Mouse (Mus musculus) liver, embryonic 13.5 days (tissue): Measurements from ENCODE around the gene Socs3. TPM values are rescaled to one million over a fixed set of nuclear protein-coding genes. Genes with fewer than 3 reads are reported as not detected.

ENCODE experiments used
- ATAC-seq: fragments of 200-750 bp; cut with Nextera tagmentation; 2 replicates; pipeline ENCODE4 v1.8.0; 2017; ENCODE audit warnings: low read depth, mild to moderate bottlenecking, moderate number of reproducible peaks, moderate library complexity
- DNase-seq: peaks from one replicate; pipeline ENCODE4 v3.0.0; 2022
- H3K27ac ChIP-seq: fragments of 300-500 bp; sonication (generic); 2 replicates; pipeline ENCODE4 v1.5.1; 2015; ENCODE audit warnings: moderate library complexity, mild to moderate bottlenecking, inconsistent platforms
- H3K27me3 ChIP-seq: fragments of 300-500 bp; sonication (generic); 2 replicates; pipeline ENCODE4 v1.6.1; 2015; ENCODE audit warnings: mild to moderate bottlenecking, inconsistent platforms
- H3K36me3 ChIP-seq: fragments of 300-500 bp; sonication (generic); 2 replicates; pipeline ENCODE4 v1.6.1; 2015; ENCODE audit warnings: mild to moderate bottlenecking, inconsistent platforms
- H3K4me1 ChIP-seq: fragments of 300-500 bp; sonication (generic); replicated peaks from 2 replicates; pipeline ENCODE4 v1.6.1; 2015; ENCODE audit warnings: inconsistent platforms
- H3K4me2 ChIP-seq: fragments of 300-500 bp; sonication (generic); 2 replicates; pipeline ENCODE4 v1.6.1; 2015; ENCODE audit warnings: inconsistent platforms, mild to moderate bottlenecking, moderate library complexity
- H3K4me3 ChIP-seq: fragments of 300-500 bp; sonication (generic); replicated peaks from 2 replicates; pipeline ENCODE4 v1.5.1; 2015; ENCODE audit warnings: mild to moderate bottlenecking, inconsistent platforms
- H3K9ac ChIP-seq: fragments of 300-500 bp; sonication (generic); 2 replicates; pipeline ENCODE4 v1.6.1; 2015; ENCODE audit warnings: mild to moderate bottlenecking, inconsistent platforms
- H3K9me3 ChIP-seq: fragments of 300-500 bp; sonication (generic); replicated peaks from 2 replicates; pipeline ENCODE4 v1.6.1; 2016; ENCODE audit warnings: inconsistent platforms
- WGBS: fragments of 180-500 bp; shearing (Covaris S2); methylation state at CpG from one replicate; pipeline ENCODE4 v1.1.7; 2015; ENCODE audit not compliant: insufficient replicate concordance; 5-methylcytosine and 5-hydroxymethylcytosine counted together
- polyA plus RNA-seq: library from polyadenylated mRNA; unstranded; fragments of >200 nt; fragmentation: Nextera tagmentation; extraction: Ambion mirVana; gene quantifications from 2 replicates; pipeline ENCODE4 v1.2.1, GENCODE M21; 2015

The Socs3 gene
- polyA plus RNA-seq, 1 experiment from 2014 or later = 6.7 TPM

DNA sequence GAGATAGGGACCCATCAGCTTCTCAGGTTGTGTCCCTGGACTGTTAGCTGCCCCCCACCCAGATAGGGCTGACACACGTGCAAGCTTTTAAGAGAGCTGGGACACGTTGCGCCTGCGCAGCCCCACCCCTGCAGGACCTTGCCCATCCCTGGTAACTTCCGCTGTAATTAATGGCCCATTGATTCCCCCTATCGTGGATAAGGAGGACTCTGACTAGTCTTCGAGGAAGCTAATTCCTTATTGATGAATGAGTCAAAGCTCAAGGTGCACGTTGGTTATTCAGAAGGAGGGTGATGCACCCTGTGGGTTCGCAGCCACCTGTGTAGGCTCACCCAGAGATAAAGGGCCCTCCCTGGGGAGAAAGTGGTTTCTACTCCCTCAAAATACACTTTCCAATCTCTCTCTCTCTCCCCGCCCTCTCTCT, 22.8 kb downstream of the Socs3 start:
- ATAC-seq (no peak), DNase-seq (no peak)
- Histone ChIP-seq H3K36me3 (no peaks in the 10 kb centered on the region), H3K4me3 (no peak overlapping the region), H3K27ac (no peak overlapping the region), H3K4me1 (peaks cover 18% of the 10 kb centered on the region), H3K9ac (no peak overlapping the region), H3K9me3 (no peaks in the 10 kb centered on the region), H3K4me2 (no peak overlapping the region), H3K27me3 (peaks cover 51% of the 10 kb centered on the region)
- WGBS = 44% methylated on average over 10 of the region's 10 CpGs

DNA sequence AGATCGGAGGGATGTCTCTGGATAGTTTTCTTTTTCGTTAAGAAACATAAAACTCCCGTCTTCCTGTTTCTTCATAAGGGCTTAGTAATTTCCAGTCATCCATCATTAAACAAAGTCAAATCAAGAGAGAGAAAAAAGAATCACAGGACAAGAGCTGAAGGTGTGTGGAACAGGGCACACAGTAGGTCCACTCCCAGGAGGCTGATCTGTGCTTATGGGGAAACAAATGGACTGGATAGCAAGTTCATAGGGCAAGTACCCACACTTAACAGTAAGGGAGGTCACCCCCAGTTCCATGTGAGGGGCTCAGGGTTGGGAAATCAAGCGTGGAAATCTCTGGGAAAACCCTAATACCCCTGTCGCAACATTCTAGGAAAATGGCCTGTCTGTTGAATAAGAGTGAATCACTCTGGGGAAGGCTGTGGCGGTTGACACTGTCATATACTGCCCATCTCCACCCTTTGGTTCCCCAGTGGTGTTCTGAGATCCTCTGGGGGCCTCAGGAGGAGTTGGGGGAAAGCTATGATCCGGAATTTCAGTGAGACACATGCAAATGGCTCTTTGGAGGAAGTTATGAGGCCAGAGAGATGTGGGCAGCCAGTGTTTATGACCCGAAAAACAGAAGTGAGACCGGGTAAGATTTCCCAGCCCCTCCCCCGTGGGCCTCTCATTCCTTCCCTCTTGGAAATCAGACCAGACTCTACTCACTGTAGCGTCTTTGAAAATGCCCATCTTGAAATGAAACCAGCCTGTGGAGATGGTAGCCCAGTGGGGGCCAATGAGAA, 23.5 kb downstream of the Socs3 start:
- H3K4me1 ChIP-seq = peaks cover 18% of the 10 kb centered on the region
- H3K27ac ChIP-seq = no peak overlapping the region
- no peaks in the 10 kb centered on the region for H3K36me3 ChIP-seq
- no peak overlapping the region for H3K4me3 ChIP-seq
- peaks cover 47% of the 10 kb centered on the region for H3K27me3 ChIP-seq
- 36% methylated on average over 11 of the region's 11 CpGs for WGBS
- H3K4me2 ChIP-seq = no peak overlapping the region
- no peak for DNase-seq
- H3K9ac ChIP-seq = no peak overlapping the region
- ATAC-seq = no peak
- no peaks in the 10 kb centered on the region for H3K9me3 ChIP-seq

DNA sequence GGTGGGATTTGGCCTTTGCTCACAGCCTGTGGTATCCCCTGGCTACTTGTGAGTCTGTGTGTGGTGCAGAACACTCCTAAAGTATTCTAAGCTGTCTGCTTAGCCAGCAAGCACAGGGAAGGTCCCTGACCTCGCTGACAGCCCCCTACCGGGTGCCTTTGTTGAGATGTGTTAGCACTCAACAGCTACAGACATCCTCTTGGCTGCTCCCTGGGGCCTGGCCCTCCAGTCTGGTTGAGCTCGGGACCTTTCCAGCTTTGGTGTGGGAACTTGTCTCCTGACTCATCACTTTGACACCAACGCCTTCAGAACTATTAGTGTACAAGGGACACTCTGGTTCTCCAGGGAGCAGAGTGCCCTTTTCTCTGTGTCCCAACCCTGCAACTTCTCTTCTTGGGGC, 28.0 kb downstream of the Socs3 start:
- 44% methylated on average over 4 of the region's 4 CpGs for WGBS
- Histone ChIP-seq H3K27me3 (peaks cover 21% of the 10 kb centered on the region; the same call in 1 of the 2 replicates), H3K4me3 (no peak overlapping the region), H3K4me1 (peaks cover 12% of the 10 kb centered on the region), H3K27ac (no peak overlapping the region), H3K36me3 (no peaks in the 10 kb centered on the region), H3K9ac (no peak overlapping the region), H3K9me3 (no peaks in the 10 kb centered on the region), H3K4me2 (no peak overlapping the region)
- DNase-seq = no peak
- ATAC-seq = no peak

DNA sequence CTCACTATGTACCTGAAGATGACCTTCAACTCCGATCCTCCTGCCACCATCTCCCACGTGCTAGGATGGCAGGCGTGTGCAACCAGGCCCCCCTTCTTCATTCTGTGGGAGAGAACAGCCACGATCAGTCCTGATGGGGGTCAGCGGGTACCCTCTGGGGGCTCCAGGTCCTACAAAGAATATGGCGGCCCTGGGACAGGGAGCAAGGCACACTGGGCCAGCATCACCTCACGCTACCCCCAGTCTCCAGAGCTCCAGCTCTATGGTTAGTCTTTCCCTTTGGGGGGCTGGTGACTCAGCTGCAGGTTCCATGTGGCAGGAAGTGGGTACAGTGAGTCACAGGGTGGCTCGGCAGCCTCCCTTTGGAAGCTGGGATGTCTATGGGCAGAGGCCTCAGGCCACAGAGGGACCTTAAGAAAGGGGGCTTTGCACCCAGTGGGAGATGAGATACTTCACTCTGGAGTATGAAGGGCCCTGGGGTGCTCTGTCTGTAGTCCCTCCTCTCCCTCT, 28.5 kb downstream of the Socs3 start:
- peaks cover 14% of the 10 kb centered on the region for H3K4me1 ChIP-seq
- 66% methylated on average over 8 of the region's 8 CpGs for WGBS
- H3K9ac ChIP-seq = no peak overlapping the region
- H3K27me3 ChIP-seq = peaks cover 16% of the 10 kb centered on the region; the same call in 1 of the 2 replicates
- no peak overlapping the region for H3K27ac ChIP-seq
- H3K4me2 ChIP-seq = no peak overlapping the region
- no peaks in the 10 kb centered on the region for H3K9me3 ChIP-seq
- H3K36me3 ChIP-seq = no peaks in the 10 kb centered on the region
- ATAC-seq (no peak), DNase-seq (no peak)
- H3K4me3 ChIP-seq = no peak overlapping the region

DNA sequence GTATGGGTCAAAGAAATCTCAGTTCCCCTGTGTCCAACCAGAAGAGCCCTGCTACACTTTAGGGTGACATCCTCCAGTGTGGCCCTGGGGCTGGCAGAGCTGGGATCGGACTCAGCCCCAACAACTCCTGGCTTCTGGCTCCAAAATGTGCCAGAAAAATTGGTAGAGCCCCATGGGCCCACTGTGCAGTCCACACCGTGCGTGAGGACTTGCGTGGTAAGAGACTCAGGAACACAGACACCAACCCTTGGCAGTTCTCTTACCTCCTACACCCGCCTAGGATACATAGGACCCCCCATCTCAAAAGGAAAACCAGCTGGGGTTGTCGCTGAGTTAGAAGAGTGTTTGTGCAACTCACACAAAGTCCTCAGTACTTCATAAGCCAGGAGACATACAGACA, 29.0 kb downstream of the Socs3 start:
- Histone ChIP-seq H3K27me3 (peaks cover 13% of the 10 kb centered on the region; the same call in 1 of the 2 replicates), H3K4me1 (peaks cover 19% of the 10 kb centered on the region), H3K27ac (no peak overlapping the region), H3K36me3 (no peaks in the 10 kb centered on the region), H3K9ac (no peak overlapping the region), H3K4me2 (no peak overlapping the region), H3K9me3 (no peaks in the 10 kb centered on the region), H3K4me3 (no peak overlapping the region)
- 76% methylated on average over 6 of the region's 6 CpGs for WGBS
- DNase-seq (no peak), ATAC-seq (no peak)

DNA sequence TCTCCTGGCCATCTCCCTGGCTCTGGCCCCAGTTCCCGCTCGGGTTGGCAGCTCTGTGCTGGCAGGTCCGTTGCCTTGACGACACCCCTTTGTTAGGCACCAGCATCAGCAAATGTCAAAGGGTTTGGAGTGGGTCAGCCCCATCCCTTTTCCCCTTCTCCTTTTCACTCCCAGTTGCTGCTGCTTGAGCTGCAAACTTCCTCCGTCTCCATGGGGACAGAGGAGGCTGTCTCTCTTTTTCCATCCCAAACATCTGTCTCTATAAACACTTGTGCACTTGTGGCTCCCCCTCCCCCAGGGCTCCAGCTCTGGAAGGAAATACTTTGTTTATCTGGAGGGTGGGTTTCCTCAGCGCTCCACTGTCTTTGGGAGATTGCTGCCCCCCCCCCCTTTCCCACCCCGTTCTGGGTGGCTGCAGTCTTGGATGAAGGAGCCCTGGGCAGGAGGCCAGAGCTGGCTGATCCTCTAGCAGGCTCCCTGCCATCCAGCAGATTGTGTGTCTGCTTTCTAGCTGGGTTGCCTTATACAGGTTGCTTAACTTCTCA, 30.0 kb downstream of the Socs3 start:
- no peaks in the 10 kb centered on the region for H3K36me3 ChIP-seq
- peaks cover 16% of the 10 kb centered on the region for H3K27me3 ChIP-seq
- WGBS = 11% methylated on average over 7 of the region's 7 CpGs
- no peak overlapping the region for H3K4me3 ChIP-seq
- H3K27ac ChIP-seq = 0 out of 2 replicates have a peak overlapping the region, but pooled peaks have one; percentile 25
- no peak overlapping the region for H3K9ac ChIP-seq
- H3K9me3 ChIP-seq = no peaks in the 10 kb centered on the region
- H3K4me2 ChIP-seq = no peak overlapping the region
- ATAC-seq = peak; percentile 39; the same call in 1 of the 2 replicates
- peaks cover 25% of the 10 kb centered on the region for H3K4me1 ChIP-seq
- no peak for DNase-seq

DNA sequence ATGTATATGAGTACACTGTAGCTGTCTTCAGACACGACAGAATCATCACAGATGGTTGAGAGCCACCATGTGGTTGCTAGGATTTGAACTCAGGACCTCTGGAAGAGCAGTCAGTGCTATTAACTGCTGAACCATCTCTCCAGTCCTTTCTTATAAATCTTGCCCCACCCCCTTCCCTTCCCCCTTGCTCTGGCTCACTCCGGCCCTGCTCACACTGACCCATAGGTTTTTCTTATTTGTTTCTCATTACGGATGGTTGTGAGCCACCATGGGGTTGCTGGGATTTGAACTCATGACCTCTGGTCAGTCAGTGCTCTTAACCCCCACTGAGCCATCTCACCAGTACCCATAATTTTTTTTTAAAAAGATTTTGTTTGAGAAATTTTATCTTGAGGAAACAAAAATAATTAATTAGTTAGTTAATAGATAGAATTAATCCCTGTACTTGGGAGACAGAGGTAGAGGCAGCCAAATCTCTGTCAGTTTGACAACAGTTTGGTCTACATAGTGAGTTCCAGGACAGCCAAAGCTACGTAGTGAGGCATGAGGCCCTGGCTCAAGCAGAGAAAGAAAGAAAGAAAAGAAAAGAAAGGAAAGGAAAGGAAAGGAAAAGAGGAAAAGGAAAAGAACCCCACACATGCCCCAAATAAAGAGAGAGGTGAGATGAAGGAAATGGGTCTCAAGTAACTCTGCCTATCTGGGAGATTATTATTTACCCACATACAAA, 30.7 kb downstream of the Socs3 start:
- Histone ChIP-seq H3K9ac (no peak overlapping the region), H3K36me3 (no peaks in the 10 kb centered on the region), H3K27ac (0 out of 2 replicates have a peak overlapping the region, but pooled peaks have one; percentile 6), H3K27me3 (peaks cover 16% of the 10 kb centered on the region), H3K4me1 (peaks cover 32% of the 10 kb centered on the region), H3K9me3 (no peaks in the 10 kb centered on the region), H3K4me2 (no peak overlapping the region), H3K4me3 (no peak overlapping the region)
- no peak for DNase-seq
- WGBS = 51% methylated on average over 4 of the region's 4 CpGs
- no peak for ATAC-seq

DNA sequence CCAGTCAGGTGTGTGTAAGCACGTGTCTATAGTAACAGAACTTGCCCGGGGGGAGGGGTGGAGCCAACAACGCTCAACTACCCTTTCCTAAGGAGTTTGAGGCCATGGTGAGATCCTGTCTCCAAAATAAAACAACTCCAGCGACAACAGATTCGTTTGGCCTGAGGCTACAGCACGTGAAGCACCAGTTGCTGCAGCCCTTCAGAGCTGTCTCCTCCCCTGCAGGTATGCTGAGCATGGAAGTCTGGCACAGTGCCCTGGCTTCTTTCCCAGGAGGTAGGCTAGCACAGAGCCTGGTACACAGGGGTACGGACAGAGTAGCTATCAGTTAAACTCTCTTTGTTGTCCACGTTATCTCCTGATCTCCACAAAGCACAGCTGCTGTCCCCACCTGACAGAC, 33.6 kb downstream of the Socs3 start:
- peak overlapping the region; percentile 2; the same call in 1 of the 2 replicates for H3K27ac ChIP-seq
- whole genome bisulfite sequencing = 37% methylated on average over 8 of the region's 8 CpGs
- ATAC-seq (peak; percentile 21; the same call in 1 of the 2 replicates), DNase-seq (no peak)
- H3K4me2 ChIP-seq = no peak overlapping the region
- H3K27me3 ChIP-seq = peaks cover 32% of the 10 kb centered on the region
- H3K4me3 ChIP-seq = no peak overlapping the region
- H3K4me1 ChIP-seq = peaks cover 47% of the 10 kb centered on the region
- no peak overlapping the region for H3K9ac ChIP-seq
- H3K9me3 ChIP-seq = no peaks in the 10 kb centered on the region
- H3K36me3 ChIP-seq = no peaks in the 10 kb centered on the region

DNA sequence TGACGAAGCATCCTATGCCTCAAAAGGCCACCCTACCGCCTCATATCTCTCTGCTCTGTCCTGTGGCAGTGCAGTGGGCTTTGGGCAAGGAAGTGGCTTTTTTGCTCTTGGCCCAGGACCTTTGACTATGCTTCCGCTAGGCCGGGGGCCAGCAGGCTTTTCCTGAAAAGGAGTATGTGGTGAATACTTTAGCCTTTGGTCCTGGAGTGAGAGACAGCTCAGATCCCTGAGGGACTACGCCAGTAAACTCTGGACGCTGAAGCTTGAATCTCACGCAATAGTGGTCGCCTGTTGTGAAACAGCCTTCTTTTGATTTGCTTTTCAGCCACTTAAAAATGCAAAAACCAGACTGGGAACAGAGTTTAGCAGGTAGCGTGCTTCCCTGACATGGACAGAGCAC, 34.2 kb downstream of the Socs3 start:
- Histone ChIP-seq H3K4me3 (no peak overlapping the region), H3K27ac (peak overlapping the region; percentile 2; the same call in 1 of the 2 replicates), H3K36me3 (no peaks in the 10 kb centered on the region), H3K9me3 (no peaks in the 10 kb centered on the region), H3K4me1 (peaks cover 44% of the 10 kb centered on the region), H3K9ac (no peak overlapping the region), H3K27me3 (peaks cover 38% of the 10 kb centered on the region), H3K4me2 (no peak overlapping the region)
- 34% methylated on average over 9 of the region's 9 CpGs for WGBS
- DNase-seq = no peak
- ATAC-seq = no peak

DNA sequence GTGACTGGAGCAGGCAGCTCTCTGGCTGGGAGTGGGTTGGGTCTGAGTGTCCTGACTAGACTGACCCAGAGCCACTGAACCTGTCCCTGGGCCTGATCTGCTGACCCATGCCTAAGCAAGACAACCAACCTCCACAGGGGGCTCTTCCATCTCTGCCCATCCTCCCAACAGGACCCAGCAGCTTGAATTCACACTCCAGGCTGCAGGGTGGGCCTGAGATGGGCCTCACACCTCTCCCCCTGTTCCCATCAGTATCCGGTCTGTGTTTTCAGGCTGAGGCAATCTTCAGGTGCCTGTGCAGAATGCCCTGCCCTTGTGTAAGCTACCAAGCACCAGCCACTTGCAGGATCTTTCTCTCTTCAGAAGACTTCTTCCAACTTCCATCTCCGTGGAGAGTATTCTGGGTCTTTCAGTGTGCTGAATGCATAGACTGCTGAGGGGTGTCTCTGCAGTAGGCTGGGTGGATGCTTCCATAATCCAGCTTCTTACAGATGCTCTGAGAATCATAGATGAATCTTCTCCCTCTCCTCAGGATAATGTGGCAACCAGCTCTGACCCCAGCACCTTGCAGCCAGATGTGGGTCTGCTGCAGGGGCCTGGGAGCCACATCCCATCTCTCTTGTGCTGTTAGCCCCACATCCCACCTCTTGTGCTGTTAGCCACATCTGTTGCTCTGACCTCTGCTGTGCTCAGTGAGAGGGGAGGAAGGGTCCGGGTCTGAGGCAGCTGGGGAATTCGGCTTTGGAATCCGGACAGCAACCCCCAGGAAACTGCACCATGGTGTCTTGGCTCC, 35.1 kb downstream of the Socs3 start:
- Histone ChIP-seq H3K9me3 (no peaks in the 10 kb centered on the region), H3K4me3 (no peak overlapping the region), H3K9ac (no peak overlapping the region), H3K27ac (peak overlapping the region; percentile 2; the same call in 1 of the 2 replicates), H3K4me2 (no peak overlapping the region), H3K36me3 (no peaks in the 10 kb centered on the region), H3K27me3 (peaks cover 44% of the 10 kb centered on the region), H3K4me1 (peaks cover 40% of the 10 kb centered on the region)
- 58% methylated on average over 5 of the region's 5 CpGs for WGBS
- no peak for ATAC-seq
- DNase-seq = no peak
